Mouse (Mus musculus) liver, embryonic 11.5 days (tissue): ENCODE data around the gene Lalba. TPM values are rescaled to one million over a fixed set of nuclear protein-coding genes. Genes with fewer than 3 reads are reported as not detected.
"Not testable (repeated sequence)": the region's sequence is repeated elsewhere in the genome, so short reads cannot be mapped to it uniquely, and the experiment has no call there.

ENCODE experiments used
- ATAC-seq: fragments of 200-750 bp; cut with Nextera tagmentation; replicated peaks from 2 replicates; pipeline ENCODE4 v1.8.0; 2017; ENCODE audit warnings: moderate number of reproducible peaks, mild to moderate bottlenecking, moderate TSS enrichment, moderate library complexity; ENCODE audit not compliant: low FRiP score
- DNase-seq: peaks from one replicate; pipeline ENCODE4 v3.0.0-alpha.2; 2017; ENCODE audit warnings: low spot score
- H3K27ac ChIP-seq: fragments of 300-500 bp; sonication (generic); 2 replicates; pipeline ENCODE4 v1.5.1; 2014; ENCODE audit warnings: mild to moderate bottlenecking, low read depth, low read length, control low read depth
- H3K27me3 ChIP-seq: fragments of 300-500 bp; sonication (generic); replicated peaks from 2 replicates; pipeline ENCODE4 v1.6.1; 2014; ENCODE audit warnings: low read length, mixed read lengths; ENCODE audit not compliant: control insufficient read depth, insufficient read depth
- H3K36me3 ChIP-seq: fragments of 300-500 bp; sonication (generic); 2 replicates; pipeline ENCODE4 v1.6.1; 2014; ENCODE audit warnings: mild to moderate bottlenecking, low read length, moderate library complexity, mixed read lengths; ENCODE audit not compliant: control insufficient read depth, insufficient read depth
- H3K4me1 ChIP-seq: fragments of 300-500 bp; sonication (generic); replicated peaks from 2 replicates; pipeline ENCODE4 v1.6.1; 2014; ENCODE audit warnings: low read length, mixed read lengths; ENCODE audit not compliant: control insufficient read depth, insufficient read depth
- H3K4me2 ChIP-seq: fragments of 300-500 bp; sonication (generic); 2 replicates; pipeline ENCODE4 v1.6.1; 2014; ENCODE audit warnings: mild to moderate bottlenecking, control low read depth, moderate library complexity
- H3K4me3 ChIP-seq: fragments of 300-500 bp; sonication (generic); 2 replicates; pipeline ENCODE4 v1.5.1; 2014; ENCODE audit warnings: low read depth, low read length, control low read depth
- H3K9ac ChIP-seq: fragments of 300-500 bp; sonication (generic); 2 replicates; pipeline ENCODE4 v1.6.1; 2014; ENCODE audit warnings: low read depth, low read length, control low read depth
- H3K9me3 ChIP-seq: fragments of 300-500 bp; sonication (generic); 2 replicates; pipeline ENCODE4 v1.6.1; 2016; ENCODE audit warnings: low read length, inconsistent platforms, mixed read lengths; ENCODE audit not compliant: control insufficient read depth
- WGBS: fragments of 180-500 bp; shearing (Covaris S2); extraction: QIAGEN DNeasy Blood & Tissue Kit; methylation state at CpG from one replicate; pipeline ENCODE4 v1.1.7; 2014; 5-methylcytosine and 5-hydroxymethylcytosine counted together
- microRNA-seq: library from miRNA; unstranded; fragments of <30 nt; microRNA quantifications from one replicate; pipeline ENCODE4, GENCODE M21; 2017; ENCODE audit warnings: borderline number of aligned reads
- polyA plus RNA-seq: library from polyadenylated mRNA; unstranded; fragments of >200 nt; fragmentation: Nextera tagmentation; extraction: Ambion mirVana; gene quantifications from 2 replicates; pipeline ENCODE4 v1.2.1, GENCODE M21; 2014

Gene Lalba
- polyA plus RNA-seq, 1 experiment from 2014 or later, result not detected

GRCm38 (mm10) chr15:98430925-98431324 lies 51.6 kb downstream of the Lalba start, which contains the start of gene Olfr282:
TSS of gene Olfr282 (plus strand) at chr15:98431225.
- WGBS, result 78% methylated on average over 5 of the region's 5 CpGs
- not testable (repeated sequence) for H3K4me1 ChIP-seq, H3K4me3 ChIP-seq, H3K9me3 ChIP-seq, H3K36me3 ChIP-seq, H3K4me2 ChIP-seq, H3K27me3 ChIP-seq, ATAC-seq, H3K27ac ChIP-seq, DNase-seq, H3K9ac ChIP-seq

Small RNA genes lying within 50 kb of the gene (microRNA-seq; reads per million reads assigned to microRNA genes)
- gene Mir1291, result 6.0 reads per million, percentile 16 among the genes with 10 or more reads in this experiment

Other genes starting within 250 kb of the Lalba start
- not detected in 2 replicates for gene Olfr286, start 248.3 kb downstream of the Lalba start, polyA plus RNA-seq
- gene H1fnt, start 225.4 kb downstream of the Lalba start, polyA plus RNA-seq, result not detected in 2 replicates
- gene Zfp641, start 186.6 kb downstream of the Lalba start, polyA plus RNA-seq, result 0.18 and 0.27 TPM in 2 replicates
- gene Olfr285, start 165.4 kb downstream of the Lalba start, polyA plus RNA-seq, result not detected in 2 replicates
- not detected in 2 replicates for gene Olfr284, start 141.7 kb downstream of the Lalba start, polyA plus RNA-seq
- gene Olfr283, start 101.8 kb downstream of the Lalba start, polyA plus RNA-seq, result not detected in 2 replicates
- not detected in 2 replicates for gene Olfr282, start 51.5 kb downstream of the Lalba start, polyA plus RNA-seq
- gene Olfr281, start 30.1 kb downstream of the Lalba start, polyA plus RNA-seq, result not detected in 2 replicates
- not detected in 2 replicates for gene OR5BS1P, start 12.8 kb downstream of the Lalba start, polyA plus RNA-seq
- not detected in 2 replicates for gene Olfr279, start 9.7 kb upstream of the Lalba start, polyA plus RNA-seq
- gene Kansl2, start 51.5 kb upstream of the Lalba start, polyA plus RNA-seq, result 92.6 and 94.2 TPM in 2 replicates
- 56.0 and 56.3 TPM in 2 replicates for gene Ccnt1, start 88.2 kb upstream of the Lalba start, polyA plus RNA-seq
- gene 4930415O20Rik, start 88.3 kb upstream of the Lalba start, polyA plus RNA-seq, result 0.55 TPM in 1 of 2 replicates, not detected in the other
- 8.3 and 12.3 TPM in 2 replicates for gene Adcy6, start 127.4 kb upstream of the Lalba start, polyA plus RNA-seq
- gene Cacnb3, start 148.1 kb upstream of the Lalba start, polyA plus RNA-seq, result 13.2 TPM in 2 replicates
- 18.8 and 19.4 TPM in 2 replicates for gene Ddx23, start 180.2 kb upstream of the Lalba start, polyA plus RNA-seq
- 0.60 and 0.68 TPM in 2 replicates for gene Rnd1, start 194.7 kb upstream of the Lalba start, polyA plus RNA-seq
- 0.09 and 0.19 TPM in 2 replicates for gene Ccdc65, start 225.5 kb upstream of the Lalba start, polyA plus RNA-seq
- gene Fkbp11, start 245.5 kb upstream of the Lalba start, polyA plus RNA-seq, result 101 and 105 TPM in 2 replicates